Mouse (Mus musculus) kidney, embryonic 16.5 days (tissue): ENCODE data around the gene Brix1. TPM values are rescaled to one million over a fixed set of nuclear protein-coding genes. Genes with fewer than 3 reads are reported as not detected.
"Not testable (repeated sequence)": the region's sequence is repeated elsewhere in the genome, so short reads cannot be mapped to it uniquely, and the experiment has no call there.

Experiments used
- ATAC-seq: fragments of 200-750 bp; cut with Nextera tagmentation; 2 replicates; pipeline ENCODE4 v1.8.0; 2017; ENCODE audit warnings: moderate TSS enrichment; ENCODE audit not compliant: low FRiP score, low TSS enrichment
- H3K27ac ChIP-seq: fragments of 300-500 bp; sonication (generic); 2 replicates; pipeline ENCODE4 v1.5.1; 2014; ENCODE audit warnings: low read length
- H3K27me3 ChIP-seq: fragments of 300-500 bp; sonication (generic); 2 replicates; pipeline ENCODE4 v1.6.1; 2014; ENCODE audit warnings: low read length, control low read depth, mixed read lengths; ENCODE audit not compliant: insufficient read depth
- H3K36me3 ChIP-seq: fragments of 300-500 bp; sonication (generic); 2 replicates; pipeline ENCODE4 v1.6.1; 2014; ENCODE audit warnings: low read length, control low read depth, mixed read lengths; ENCODE audit not compliant: insufficient read depth
- H3K4me1 ChIP-seq: fragments of 300-500 bp; sonication (generic); 2 replicates; pipeline ENCODE4 v1.6.1; 2014; ENCODE audit warnings: low read length, control low read depth, mixed read lengths; ENCODE audit not compliant: insufficient read depth
- H3K4me2 ChIP-seq: fragments of 300-500 bp; sonication (generic); replicated peaks from 2 replicates; pipeline ENCODE4 v1.6.1; 2014; ENCODE audit warnings: low read depth, low read length
- H3K4me3 ChIP-seq: fragments of 300-500 bp; sonication (generic); 2 replicates; pipeline ENCODE4 v1.5.1; 2014; ENCODE audit warnings: mild to moderate bottlenecking, low read length
- H3K9ac ChIP-seq: fragments of 300-500 bp; sonication (generic); replicated peaks from 2 replicates; pipeline ENCODE4 v1.6.1; 2014; ENCODE audit warnings: low read length
- H3K9me3 ChIP-seq: fragments of 300-500 bp; sonication (generic); 2 replicates; pipeline ENCODE4 v1.6.1; 2016; ENCODE audit warnings: low read length, control low read depth
- WGBS: fragments of 180-500 bp; shearing (Covaris S2); extraction: QIAGEN DNeasy Blood & Tissue Kit; methylation state at CpG from one replicate; pipeline ENCODE4 v1.1.7; 2014; 5-methylcytosine and 5-hydroxymethylcytosine counted together
- polyA plus RNA-seq: library from polyadenylated mRNA; unstranded; fragments of >200 nt; fragmentation: Nextera tagmentation; extraction: Ambion mirVana; gene quantifications from 2 replicates; pipeline ENCODE4 v1.2.1, GENCODE M21; 2015

The Brix1 gene
- polyA plus RNA-seq, 1 experiment from 2014 or later: 92.1 TPM

GRCm38 (mm10) chr15:10499593-10499992, 13.8 kb upstream of the Brix1 start:
- Histone ChIP-seq H3K9me3 (no peaks in the 10 kb centered on the region), H3K36me3 (peaks cover 6% of the 10 kb centered on the region; the same call in 1 of the 2 replicates), H3K27ac (no peak overlapping the region), H3K4me1 (no peaks in the 10 kb centered on the region), H3K4me3 (no peak overlapping the region), H3K4me2 (no peak overlapping the region), H3K9ac (no peak overlapping the region), H3K27me3 (no peaks in the 10 kb centered on the region)
- ATAC-seq: no peak
- 76% methylated on average over 5 of the region's 5 CpGs for WGBS

- H3K36me3 ChIP-seq: peaks cover 24% of the 10 kb centered on the region
- not testable (repeated sequence) for ATAC-seq, H3K4me1 ChIP-seq, H3K27ac ChIP-seq, H3K27me3 ChIP-seq, H3K4me2 ChIP-seq, H3K9ac ChIP-seq, H3K4me3 ChIP-seq, H3K9me3 ChIP-seq
- 100% methylated on average over 1 of the region's 1 CpGs for WGBS
Measured at GRCm38 (mm10) chr15:10496696-10497095, 10.9 kb upstream of the Brix1 start.

- Histone ChIP-seq H3K4me2 (no peak overlapping the region), H3K36me3 (peaks cover 28% of the 10 kb centered on the region), H3K27ac (no peak overlapping the region), H3K9ac (no peak overlapping the region), H3K4me3 (no peak overlapping the region), H3K9me3 (no peaks in the 10 kb centered on the region), H3K27me3 (no peaks in the 10 kb centered on the region), H3K4me1 (no peaks in the 10 kb centered on the region)
- no peak for ATAC-seq
- WGBS: 95% methylated on average over 11 of the region's 11 CpGs
Measured at GRCm38 (mm10) chr15:10495944-10496343, 10.2 kb upstream of the Brix1 start.

GRCm38 (mm10) chr15:10490101-10490500, 4.4 kb upstream of the Brix1 start:
- Histone ChIP-seq H3K36me3 (peaks cover 27% of the 10 kb centered on the region), H3K9me3 (no peaks in the 10 kb centered on the region), H3K4me3 (no peak overlapping the region), H3K4me1 (peaks cover 7% of the 10 kb centered on the region), H3K27ac (no peak overlapping the region), H3K4me2 (no peak overlapping the region), H3K9ac (no peak overlapping the region), H3K27me3 (no peaks in the 10 kb centered on the region)
- no peak for ATAC-seq
- 92% methylated on average over 5 of the region's 5 CpGs for WGBS

- ATAC-seq: no peak
- H3K4me1 ChIP-seq: peaks cover 16% of the 10 kb centered on the region
- peak overlapping the region; percentile 88 for H3K4me2 ChIP-seq
- H3K9me3 ChIP-seq: no peaks in the 10 kb centered on the region
- H3K36me3 ChIP-seq: peaks cover 23% of the 10 kb centered on the region
- 51% methylated on average over 2 of the region's 2 CpGs for WGBS
- H3K27ac ChIP-seq: no peak overlapping the region
- no peak overlapping the region for H3K9ac ChIP-seq
- H3K27me3 ChIP-seq: no peaks in the 10 kb centered on the region
- H3K4me3 ChIP-seq: peak overlapping the region; percentile 20
Measured at GRCm38 (mm10) chr15:10487246-10487645, 1.5 kb upstream of the Brix1 start.

GRCm38 (mm10) chr15:10486365-10486839, 655 bp upstream of the Brix1 start:
- no peaks in the 10 kb centered on the region for H3K9me3 ChIP-seq
- peak; percentile 40 for ATAC-seq

GRCm38 (mm10) chr15:10470941-10471340, 14.8 kb downstream of the Brix1 start:
- H3K9ac ChIP-seq: peak overlapping the region; percentile 88
- ATAC-seq: peak; percentile 3; the same call in 1 of the 2 replicates
- H3K36me3 ChIP-seq: peaks cover 13% of the 10 kb centered on the region
- 17% methylated on average over 3 of the region's 3 CpGs for WGBS
- H3K4me2 ChIP-seq: peak overlapping the region; percentile 95
- H3K9me3 ChIP-seq: no peaks in the 10 kb centered on the region
- H3K4me3 ChIP-seq: peak overlapping the region; percentile 89
- peaks cover 10% of the 10 kb centered on the region for H3K4me1 ChIP-seq
- H3K27ac ChIP-seq: 0 out of 2 replicates have a peak overlapping the region, but pooled peaks have one; percentile 69
- no peaks in the 10 kb centered on the region for H3K27me3 ChIP-seq

More at GRCm38 (mm10) chr15:10486365-10486839, 655 bp upstream of the Brix1 start:
- Histone ChIP-seq H3K27me3 (no peaks in the 10 kb centered on the region), H3K27ac (peak overlapping the region; percentile 76), H3K4me3 (peak overlapping the region; percentile 93), H3K4me1 (peaks cover 16% of the 10 kb centered on the region), H3K36me3 (peaks cover 20% of the 10 kb centered on the region), H3K4me2 (peak overlapping the region; percentile 88), H3K9ac (peak overlapping the region; percentile 95)
- under 1% methylated on average over 18 of the region's 18 CpGs for WGBS

GRCm38 (mm10) chr15:10470151-10470831, 15.5 kb downstream of the Brix1 start, which contains the start of gene Dnajc21:
Gene Dnajc21 (minus strand): TSS chr15:10470516.
- ATAC-seq: peak; percentile 98
- H3K27ac ChIP-seq: peak within 1 kb of the TSS; percentile 80
- H3K9me3 ChIP-seq: no peaks in the 10 kb centered on the region
- peak within 1 kb of the TSS; percentile 89 for H3K4me3 ChIP-seq
- peaks cover 10% of the 10 kb centered on the region for H3K4me1 ChIP-seq
- peaks cover 6% of the 10 kb centered on the region for H3K36me3 ChIP-seq
- H3K27me3 ChIP-seq: no peaks in the 10 kb centered on the region
- peak within 1 kb of the TSS; percentile 95 for H3K4me2 ChIP-seq
- peak within 1 kb of the TSS; percentile 88 for H3K9ac ChIP-seq
- WGBS: 0% methylated on average over 23 of the region's 87 CpGs

- ATAC-seq: peak; percentile 9; the same call in 1 of the 2 replicates
- H3K4me2 ChIP-seq: peak overlapping the region; percentile 95
Measured at GRCm38 (mm10) chr15:10469641-10470150, 16.1 kb downstream of the Brix1 start.

GRCm38 (mm10) chr15:10468761-10469160, 17.0 kb downstream of the Brix1 start:
- Histone ChIP-seq H3K27ac (no peak overlapping the region), H3K9ac (no peak overlapping the region), H3K4me3 (no peak overlapping the region), H3K4me1 (peaks cover 10% of the 10 kb centered on the region), H3K9me3 (no peaks in the 10 kb centered on the region), H3K36me3 (no peaks in the 10 kb centered on the region), H3K27me3 (no peaks in the 10 kb centered on the region), H3K4me2 (peak overlapping the region; percentile 95; the same call in 1 of the 2 replicates)
- no peak for ATAC-seq
- 85% methylated on average over 3 of the region's 3 CpGs for WGBS

More at GRCm38 (mm10) chr15:10469641-10470150, 16.1 kb downstream of the Brix1 start:
- Histone ChIP-seq H3K27ac (peak overlapping the region; percentile 80), H3K27me3 (no peaks in the 10 kb centered on the region), H3K9me3 (no peaks in the 10 kb centered on the region), H3K4me1 (peaks cover 10% of the 10 kb centered on the region), H3K36me3 (0 out of 2 replicates have a peak, but pooled peaks cover 3% of the 10 kb centered on the region), H3K9ac (peak overlapping the region; percentile 88), H3K4me3 (peak overlapping the region; percentile 89)
- WGBS: under 1% methylated on average over 40 of the region's 40 CpGs
